Mouse (Mus musculus) hindbrain, embryonic 15.5 days (tissue): ENCODE data around the gene Ice1. TPM values are rescaled to one million over a fixed set of nuclear protein-coding genes. Genes with fewer than 3 reads are reported as not detected.
A peak's percentile ranks its signal among the peaks of the same experiment; 100 is the strongest.

Experiments used
- ATAC-seq: fragments of 200-750 bp; cut with Nextera tagmentation; 2 replicates; pipeline ENCODE4 v1.8.0; 2017; ENCODE audit warnings: low read depth, moderate number of reproducible peaks, moderate TSS enrichment; ENCODE audit not compliant: low FRiP score
- H3K27ac ChIP-seq: fragments of 300-500 bp; sonication (generic); replicated peaks from 2 replicates; pipeline ENCODE4 v1.5.1; 2015; ENCODE audit warnings: mild to moderate bottlenecking, inconsistent platforms
- H3K27me3 ChIP-seq: fragments of 300-500 bp; sonication (generic); 2 replicates; pipeline ENCODE4 v1.6.1; 2015; ENCODE audit warnings: control low read depth, inconsistent platforms
- H3K36me3 ChIP-seq: fragments of 300-500 bp; sonication (generic); 2 replicates; pipeline ENCODE4 v1.6.1; 2015; ENCODE audit warnings: control low read depth, inconsistent platforms
- H3K4me1 ChIP-seq: fragments of 300-500 bp; sonication (generic); replicated peaks from 2 replicates; pipeline ENCODE4 v1.6.1; 2015; ENCODE audit warnings: control low read depth, inconsistent platforms
- H3K4me2 ChIP-seq: fragments of 300-500 bp; sonication (generic); 2 replicates; pipeline ENCODE4 v1.6.1; 2015; ENCODE audit warnings: moderate library complexity, mild to moderate bottlenecking, inconsistent platforms
- H3K4me3 ChIP-seq: fragments of 300-500 bp; sonication (generic); 2 replicates; pipeline ENCODE4 v1.5.1; 2015; ENCODE audit warnings: mild to moderate bottlenecking, inconsistent platforms
- H3K9ac ChIP-seq: fragments of 300-500 bp; sonication (generic); 2 replicates; pipeline ENCODE4 v1.6.1; 2015; ENCODE audit warnings: inconsistent platforms
- H3K9me3 ChIP-seq: fragments of 300-500 bp; sonication (generic); 2 replicates; pipeline ENCODE4 v1.6.1; 2016; ENCODE audit warnings: control low read depth, inconsistent platforms
- WGBS: fragments of 180-500 bp; shearing (Covaris S2); methylation state at CpG from one replicate; pipeline ENCODE4 v1.1.7; 2015; 5-methylcytosine and 5-hydroxymethylcytosine counted together
- polyA plus RNA-seq: library from polyadenylated mRNA; unstranded; fragments of >200 nt; fragmentation: Nextera tagmentation; extraction: Ambion mirVana; gene quantifications from 2 replicates; pipeline ENCODE4 v1.2.1, GENCODE M21; 2015

Ice1 gene
- polyA plus RNA-seq, 1 experiment from 2014 or later, result 32.4 TPM

DNA sequence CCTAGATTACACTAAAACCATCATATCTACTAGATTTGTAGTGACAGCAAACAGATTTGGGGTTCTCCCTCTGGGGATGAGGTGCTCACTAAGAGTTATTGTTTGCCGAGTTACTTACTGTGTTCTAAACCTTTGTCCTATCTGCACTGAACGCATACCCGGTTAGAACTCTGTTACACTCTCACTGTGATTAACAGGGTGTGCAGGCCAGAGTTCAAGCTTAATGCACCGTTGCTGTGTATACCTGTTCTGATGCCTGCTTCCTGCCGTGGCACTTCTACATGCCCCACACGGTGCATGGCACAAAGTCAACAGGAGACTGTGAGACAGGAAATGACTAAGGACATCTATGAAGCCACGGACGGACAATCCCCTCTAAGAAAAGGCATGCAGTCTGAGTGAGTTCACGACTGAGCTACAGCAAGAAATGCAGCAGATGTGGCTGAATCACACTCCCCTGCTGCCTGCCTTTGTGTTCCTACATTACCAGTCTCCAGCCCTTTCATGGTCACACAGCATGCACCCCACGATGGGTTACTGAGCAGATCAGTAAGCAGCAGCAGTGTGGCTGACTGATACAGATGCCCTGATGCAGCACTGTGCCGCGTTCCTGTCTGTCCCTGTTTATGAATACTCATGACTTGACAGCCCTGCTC, 37.3 kb downstream of the Ice1 start:
- Histone ChIP-seq H3K27ac (no peak overlapping the region), H3K36me3 (peaks cover 75% of the 10 kb centered on the region), H3K9me3 (no peaks in the 10 kb centered on the region), H3K4me1 (no peaks in the 10 kb centered on the region), H3K9ac (no peak overlapping the region), H3K27me3 (no peaks in the 10 kb centered on the region), H3K4me2 (no peak overlapping the region), H3K4me3 (no peak overlapping the region)
- WGBS, result 70% methylated on average over 12 of the region's 12 CpGs
- ATAC-seq, result no peak

DNA sequence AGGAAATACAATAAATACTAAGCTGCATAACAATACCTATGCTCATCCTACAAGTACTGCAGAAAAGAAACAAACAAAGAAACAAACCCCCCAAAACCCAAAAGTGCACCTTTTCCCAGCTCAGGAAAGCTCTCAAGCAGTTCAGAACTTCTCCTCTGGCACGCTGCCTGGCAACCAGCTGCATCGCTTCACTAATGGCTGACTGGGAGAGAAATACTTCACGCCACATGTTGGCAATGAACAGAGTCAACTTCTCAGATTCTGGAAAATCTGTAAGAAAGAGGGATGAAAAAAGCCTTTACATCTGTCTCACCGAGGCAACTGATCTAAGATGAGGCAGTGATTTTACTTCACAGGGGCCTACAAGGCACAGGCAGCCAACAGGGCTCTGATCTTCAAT, 38.5 kb downstream of the Ice1 start:
- Histone ChIP-seq H3K9ac (no peak overlapping the region), H3K36me3 (peaks cover 75% of the 10 kb centered on the region), H3K4me3 (no peak overlapping the region), H3K4me1 (no peaks in the 10 kb centered on the region), H3K4me2 (no peak overlapping the region), H3K27me3 (no peaks in the 10 kb centered on the region), H3K27ac (no peak overlapping the region), H3K9me3 (no peaks in the 10 kb centered on the region)
- WGBS, result 70% methylated on average over 4 of the region's 4 CpGs
- ATAC-seq, result no peak

DNA sequence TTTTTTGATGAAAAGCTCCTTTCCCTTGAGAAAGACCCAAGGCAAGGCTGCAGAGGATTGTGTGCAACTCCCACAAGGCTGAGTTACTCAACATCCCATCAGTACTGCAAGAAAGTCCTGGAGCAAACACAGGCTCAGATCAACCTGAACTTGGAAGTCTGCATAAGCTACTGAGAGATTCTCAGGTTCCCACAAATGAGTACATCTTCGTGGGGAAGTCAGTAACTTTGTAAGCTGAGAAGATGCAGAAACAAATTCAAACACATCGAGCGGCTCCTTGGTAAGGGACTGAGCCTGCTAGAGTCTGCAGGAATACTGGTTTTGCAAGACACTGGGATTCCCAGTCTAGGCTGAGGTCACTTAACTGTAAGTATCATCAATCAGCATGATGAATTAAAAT, 40.5 kb downstream of the Ice1 start:
- WGBS, result 95% methylated on average over 3 of the region's 3 CpGs
- no peaks in the 10 kb centered on the region for H3K27me3 ChIP-seq

DNA sequence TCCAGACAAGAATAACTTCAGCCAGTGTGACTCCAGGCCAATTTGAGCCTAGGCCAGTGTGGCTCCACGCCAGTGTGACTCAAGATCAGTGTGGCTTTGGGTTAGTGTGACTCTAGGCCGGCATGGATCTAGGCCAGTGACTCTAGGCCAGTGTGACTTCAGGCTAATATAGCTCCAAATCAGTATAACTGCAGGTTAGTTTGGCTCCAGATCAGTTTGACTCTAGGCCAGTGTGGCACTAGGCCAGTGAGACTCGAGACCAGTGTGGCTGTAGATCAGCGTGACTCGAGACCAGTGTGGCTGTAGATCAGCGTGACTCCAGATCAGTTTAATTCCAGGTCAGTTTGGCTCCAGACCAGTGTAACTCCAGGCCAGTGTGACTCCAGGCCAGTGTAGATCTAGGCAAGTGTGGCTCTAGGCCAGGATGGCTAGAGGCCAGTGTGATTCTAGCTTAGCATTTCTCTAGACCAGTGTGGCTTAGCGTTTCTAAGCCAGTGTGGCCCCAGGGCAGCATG, 47.1 kb downstream of the Ice1 start:
- no peak overlapping the region for H3K27ac ChIP-seq
- H3K4me2 ChIP-seq, result no peak overlapping the region
- H3K9me3 ChIP-seq, result no peaks in the 10 kb centered on the region
- H3K4me3 ChIP-seq, result no peak overlapping the region
- H3K4me1 ChIP-seq, result no peaks in the 10 kb centered on the region
- no peak overlapping the region for H3K9ac ChIP-seq
- no peak for ATAC-seq
- 78% methylated on average over 7 of the region's 7 CpGs for WGBS
- H3K27me3 ChIP-seq, result no peaks in the 10 kb centered on the region
- peaks cover 44% of the 10 kb centered on the region for H3K36me3 ChIP-seq

More for the DNA sequence above, 40.5 kb downstream of the Ice1 start:
- no peak for ATAC-seq
- Histone ChIP-seq H3K27ac (no peak overlapping the region), H3K4me1 (no peaks in the 10 kb centered on the region), H3K9ac (no peak overlapping the region), H3K36me3 (peaks cover 75% of the 10 kb centered on the region), H3K9me3 (no peaks in the 10 kb centered on the region), H3K4me3 (no peak overlapping the region), H3K4me2 (no peak overlapping the region)

DNA sequence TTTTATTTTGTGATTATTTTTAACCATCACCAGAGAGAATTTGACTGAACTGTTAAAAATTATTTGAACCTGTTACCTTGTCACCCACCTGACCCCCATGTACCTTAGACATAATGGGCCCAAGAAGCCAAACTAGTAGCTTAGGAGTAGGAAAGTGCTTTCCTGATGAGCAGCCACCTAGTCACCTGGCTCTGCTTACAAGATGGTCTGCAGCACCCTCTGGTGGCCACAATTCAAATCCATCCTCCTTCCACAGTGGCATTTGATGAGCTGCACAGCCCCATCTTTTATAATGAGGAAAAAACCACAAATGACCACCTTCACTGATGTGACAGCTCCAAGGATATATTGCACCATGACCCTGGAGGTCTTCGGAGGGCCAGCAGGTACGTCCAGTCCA, 50.5 kb downstream of the Ice1 start:
- no peak overlapping the region for H3K4me2 ChIP-seq
- H3K9ac ChIP-seq, result no peak overlapping the region
- peak; percentile 47 for ATAC-seq
- H3K27ac ChIP-seq, result no peak overlapping the region
- peaks cover 12% of the 10 kb centered on the region for H3K36me3 ChIP-seq
- H3K9me3 ChIP-seq, result no peaks in the 10 kb centered on the region
- no peaks in the 10 kb centered on the region for H3K27me3 ChIP-seq
- 79% methylated on average over 2 of the region's 2 CpGs for WGBS
- H3K4me3 ChIP-seq, result no peak overlapping the region
- no peaks in the 10 kb centered on the region for H3K4me1 ChIP-seq

DNA sequence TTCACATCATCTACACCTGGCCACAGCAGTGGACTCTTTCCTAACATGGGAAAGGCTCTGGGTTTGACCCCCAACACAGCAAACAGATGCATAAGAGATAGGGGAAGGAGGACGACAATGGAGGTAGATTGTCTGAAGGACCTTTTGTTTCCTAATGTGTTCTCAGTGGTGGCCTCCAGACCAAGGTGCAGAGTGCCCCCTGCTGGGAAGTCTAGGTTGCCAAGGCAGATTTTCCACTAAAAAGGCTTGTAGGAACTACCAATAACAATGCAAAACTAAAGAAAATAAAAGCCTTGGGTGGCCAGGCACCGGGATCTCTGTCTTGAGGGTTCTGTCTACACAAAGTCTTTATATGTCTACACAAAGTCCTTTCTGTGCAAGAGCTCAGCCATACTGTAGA, 54.9 kb downstream of the Ice1 start:
- WGBS, result 22% methylated on average over 2 of the region's 2 CpGs
- H3K36me3 ChIP-seq, result no peaks in the 10 kb centered on the region; the same call in 1 of the 2 replicates
- no peaks in the 10 kb centered on the region for H3K9me3 ChIP-seq
- no peak overlapping the region for H3K4me3 ChIP-seq
- no peak overlapping the region for H3K9ac ChIP-seq
- no peak overlapping the region for H3K4me2 ChIP-seq
- no peak for ATAC-seq
- no peaks in the 10 kb centered on the region for H3K27me3 ChIP-seq
- no peaks in the 10 kb centered on the region for H3K4me1 ChIP-seq
- H3K27ac ChIP-seq, result no peak overlapping the region

DNA sequence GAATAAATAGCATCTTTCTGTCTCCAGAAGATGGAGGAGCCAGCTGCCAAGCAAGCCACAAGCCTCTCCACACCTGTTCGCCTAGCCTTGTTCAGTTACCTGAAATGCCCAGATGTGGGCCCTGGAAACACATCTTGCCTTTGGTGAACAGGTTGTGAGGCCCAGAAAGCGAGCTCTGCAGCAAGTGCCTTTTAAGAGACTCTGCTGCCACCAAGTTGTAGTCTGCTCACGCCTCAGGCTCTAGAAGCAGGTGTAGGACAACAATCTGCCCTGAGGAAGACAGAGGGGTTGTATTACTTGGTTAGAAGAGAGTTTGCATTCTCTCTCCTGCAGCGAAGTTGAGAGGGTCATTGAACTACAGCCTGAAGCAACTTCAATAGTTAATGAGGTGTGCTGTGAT, 55.9 kb downstream of the Ice1 start:
- 85% methylated on average over 4 of the region's 4 CpGs for whole genome bisulfite sequencing
- ATAC-seq, result peak; percentile 24; the same call in 1 of the 2 replicates
- no peaks in the 10 kb centered on the region; the same call in 1 of the 2 replicates for H3K36me3 ChIP-seq
- H3K9me3 ChIP-seq, result no peaks in the 10 kb centered on the region
- H3K9ac ChIP-seq, result no peak overlapping the region
- no peaks in the 10 kb centered on the region for H3K4me1 ChIP-seq
- H3K4me3 ChIP-seq, result no peak overlapping the region
- H3K27ac ChIP-seq, result no peak overlapping the region
- no peak overlapping the region for H3K4me2 ChIP-seq
- H3K27me3 ChIP-seq, result no peaks in the 10 kb centered on the region

DNA sequence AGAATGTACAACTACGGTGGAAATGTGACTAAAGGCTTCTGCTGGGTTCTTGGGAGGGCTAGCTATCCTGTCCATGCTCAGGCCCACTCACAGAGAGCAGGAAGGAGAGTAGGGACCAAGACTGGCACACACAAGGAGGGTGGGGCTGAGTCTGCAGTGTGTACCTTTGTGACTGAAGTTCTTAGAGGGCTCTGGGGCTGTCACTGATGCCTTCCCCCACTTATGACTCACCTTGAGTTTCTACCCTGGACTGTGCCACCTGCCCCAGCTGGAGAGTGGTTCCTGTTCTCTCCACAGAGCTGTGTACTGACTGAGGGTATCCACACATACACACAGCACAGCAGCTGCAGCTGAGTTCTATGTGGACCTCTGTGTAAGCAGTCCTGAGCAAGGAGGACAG, 63.2 kb downstream of the Ice1 start:
- H3K27me3 ChIP-seq, result no peaks in the 10 kb centered on the region
- no peaks in the 10 kb centered on the region for H3K4me1 ChIP-seq
- H3K4me2 ChIP-seq, result no peak overlapping the region
- no peak overlapping the region for H3K27ac ChIP-seq
- WGBS, result 86% methylated on average over 1 of the region's 1 CpGs
- H3K9me3 ChIP-seq, result no peaks in the 10 kb centered on the region
- no peak overlapping the region for H3K9ac ChIP-seq
- no peak for ATAC-seq
- no peaks in the 10 kb centered on the region for H3K36me3 ChIP-seq
- H3K4me3 ChIP-seq, result no peak overlapping the region

DNA sequence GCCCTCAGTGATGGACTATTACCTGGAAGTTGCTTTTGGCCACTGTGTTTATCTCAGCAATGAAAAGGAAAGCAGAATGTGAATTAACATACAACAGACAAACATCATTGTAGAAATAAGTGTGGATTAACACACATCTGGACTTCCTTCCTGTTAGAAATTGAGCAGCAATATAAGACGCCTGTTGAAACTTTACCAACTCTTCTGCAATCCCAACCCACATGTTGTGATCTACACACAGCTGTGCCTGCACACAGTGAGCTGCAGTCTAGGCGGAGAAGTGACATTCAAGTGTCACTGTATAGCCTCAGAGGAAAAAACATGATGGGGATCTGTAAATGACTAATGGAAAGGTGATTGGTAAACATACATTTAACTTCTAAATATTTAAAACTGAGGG, 69.5 kb downstream of the Ice1 start:
- Histone ChIP-seq H3K27me3 (no peaks in the 10 kb centered on the region), H3K27ac (no peak overlapping the region), H3K4me3 (no peak overlapping the region), H3K4me1 (no peaks in the 10 kb centered on the region), H3K9me3 (no peaks in the 10 kb centered on the region), H3K4me2 (no peak overlapping the region), H3K9ac (no peak overlapping the region), H3K36me3 (no peaks in the 10 kb centered on the region)
- no peak for ATAC-seq
- WGBS, result 85% methylated on average over 2 of the region's 2 CpGs

DNA sequence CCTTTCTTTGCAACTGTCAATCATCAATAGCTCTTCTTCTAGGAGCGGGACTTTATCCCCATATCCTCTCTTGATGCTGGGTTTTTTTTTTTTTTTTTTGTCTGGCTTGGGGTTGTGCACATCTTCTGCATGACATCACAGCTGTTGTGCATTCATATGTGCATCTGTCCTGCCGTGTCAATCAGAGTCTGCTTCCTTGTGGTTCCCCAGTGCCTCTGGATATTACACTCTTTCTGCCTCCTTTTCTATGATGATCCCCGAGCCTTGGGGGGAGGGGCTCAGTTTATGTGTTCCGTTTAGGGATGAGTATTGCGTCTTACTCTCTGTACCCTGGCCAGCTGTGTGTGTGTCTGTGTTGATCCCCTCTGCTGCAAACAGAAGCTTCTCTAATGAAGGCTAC, 84.0 kb downstream of the Ice1 start:
- Histone ChIP-seq H3K9me3 (no peaks in the 10 kb centered on the region), H3K9ac (no peak overlapping the region), H3K36me3 (no peaks in the 10 kb centered on the region), H3K4me1 (no peaks in the 10 kb centered on the region), H3K4me2 (no peak overlapping the region), H3K4me3 (no peak overlapping the region), H3K27ac (no peak overlapping the region), H3K27me3 (no peaks in the 10 kb centered on the region)
- ATAC-seq, result no peak
- 75% methylated on average over 5 of the region's 5 CpGs for WGBS

DNA sequence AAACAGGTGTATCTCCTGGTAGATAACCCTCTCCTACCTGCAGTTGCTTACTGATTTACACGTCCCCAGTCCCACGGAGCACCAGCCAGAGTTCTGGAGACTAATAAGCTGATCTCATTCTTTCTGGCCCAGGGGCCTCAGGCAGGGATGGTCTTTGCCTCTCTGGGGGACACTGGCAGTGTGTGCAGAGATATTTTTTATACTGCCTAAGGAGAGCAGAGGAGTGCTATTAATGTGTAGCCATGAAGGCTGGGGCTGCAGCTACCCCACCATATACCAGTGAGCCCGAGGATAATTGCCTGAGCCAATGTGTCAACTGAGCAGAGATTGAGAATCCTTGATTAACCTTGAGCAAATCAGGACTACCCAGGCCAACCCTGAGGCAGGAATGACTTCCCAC, 90.0 kb downstream of the Ice1 start:
- Histone ChIP-seq H3K27me3 (no peaks in the 10 kb centered on the region), H3K4me1 (peaks cover 9% of the 10 kb centered on the region), H3K4me2 (no peak overlapping the region), H3K9me3 (no peaks in the 10 kb centered on the region), H3K36me3 (no peaks in the 10 kb centered on the region), H3K9ac (no peak overlapping the region), H3K27ac (no peak overlapping the region), H3K4me3 (no peak overlapping the region)
- WGBS, result 23% methylated on average over 3 of the region's 3 CpGs
- ATAC-seq, result peak; percentile 48; the same call in 1 of the 2 replicates

DNA sequence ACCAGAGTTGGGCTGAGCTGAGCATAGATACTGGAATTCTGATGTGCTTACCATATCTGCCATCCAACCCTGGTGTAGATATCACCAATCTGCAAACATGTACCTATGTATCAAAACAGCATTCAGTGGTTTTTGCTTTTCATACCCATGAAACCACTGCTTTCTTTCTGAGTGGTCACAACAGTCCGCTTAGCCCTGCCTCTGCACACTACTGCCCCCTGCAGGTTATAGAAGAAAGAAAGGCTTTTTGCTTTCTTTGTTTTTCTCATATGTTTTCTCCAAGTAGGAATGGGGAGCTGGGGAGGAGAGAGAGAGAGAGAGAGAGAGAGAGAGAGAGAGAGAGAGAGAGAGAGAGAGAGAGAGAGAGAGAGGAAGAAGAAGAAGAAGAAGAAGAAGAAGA, 92.2 kb downstream of the Ice1 start:
- Histone ChIP-seq H3K27me3 (no peaks in the 10 kb centered on the region), H3K4me1 (peaks cover 9% of the 10 kb centered on the region), H3K36me3 (no peaks in the 10 kb centered on the region), H3K9me3 (no peaks in the 10 kb centered on the region), H3K4me3 (no peak overlapping the region), H3K9ac (no peak overlapping the region), H3K4me2 (no peak overlapping the region), H3K27ac (no peak overlapping the region)
- 10% methylated on average over 1 of the region's 1 CpGs for WGBS
- ATAC-seq, result no peak

DNA sequence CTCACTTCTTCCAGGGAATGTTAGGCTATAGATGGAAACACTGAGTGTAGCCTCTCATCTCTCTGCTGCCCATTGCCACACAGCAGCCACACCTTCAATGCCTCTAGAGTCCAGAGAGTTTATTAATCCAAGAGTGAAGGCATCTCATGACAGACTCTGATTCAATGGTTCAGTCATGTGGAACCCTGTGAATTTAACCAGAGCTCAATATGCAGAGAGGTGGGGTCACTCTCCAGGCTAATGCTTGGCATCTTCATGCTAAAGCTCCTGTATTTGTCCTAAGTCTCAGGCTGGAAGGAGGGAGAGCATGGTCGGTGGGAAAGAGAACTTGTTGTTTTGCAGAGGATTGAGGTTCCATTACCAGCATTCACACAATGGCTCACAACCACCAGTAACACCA, 97.6 kb downstream of the Ice1 start:
- no peaks in the 10 kb centered on the region for H3K27me3 ChIP-seq
- no peaks in the 10 kb centered on the region for H3K9me3 ChIP-seq
- no peak overlapping the region for H3K9ac ChIP-seq
- no peaks in the 10 kb centered on the region for H3K4me1 ChIP-seq
- H3K4me2 ChIP-seq, result no peak overlapping the region
- no peak overlapping the region for H3K4me3 ChIP-seq
- no peak for ATAC-seq
- 89% methylated on average over 1 of the region's 1 CpGs for WGBS
- H3K27ac ChIP-seq, result no peak overlapping the region
- H3K36me3 ChIP-seq, result no peaks in the 10 kb centered on the region
